ENCODE assay signal across 30 mouse cellular contexts in the genomic region with DNA sequence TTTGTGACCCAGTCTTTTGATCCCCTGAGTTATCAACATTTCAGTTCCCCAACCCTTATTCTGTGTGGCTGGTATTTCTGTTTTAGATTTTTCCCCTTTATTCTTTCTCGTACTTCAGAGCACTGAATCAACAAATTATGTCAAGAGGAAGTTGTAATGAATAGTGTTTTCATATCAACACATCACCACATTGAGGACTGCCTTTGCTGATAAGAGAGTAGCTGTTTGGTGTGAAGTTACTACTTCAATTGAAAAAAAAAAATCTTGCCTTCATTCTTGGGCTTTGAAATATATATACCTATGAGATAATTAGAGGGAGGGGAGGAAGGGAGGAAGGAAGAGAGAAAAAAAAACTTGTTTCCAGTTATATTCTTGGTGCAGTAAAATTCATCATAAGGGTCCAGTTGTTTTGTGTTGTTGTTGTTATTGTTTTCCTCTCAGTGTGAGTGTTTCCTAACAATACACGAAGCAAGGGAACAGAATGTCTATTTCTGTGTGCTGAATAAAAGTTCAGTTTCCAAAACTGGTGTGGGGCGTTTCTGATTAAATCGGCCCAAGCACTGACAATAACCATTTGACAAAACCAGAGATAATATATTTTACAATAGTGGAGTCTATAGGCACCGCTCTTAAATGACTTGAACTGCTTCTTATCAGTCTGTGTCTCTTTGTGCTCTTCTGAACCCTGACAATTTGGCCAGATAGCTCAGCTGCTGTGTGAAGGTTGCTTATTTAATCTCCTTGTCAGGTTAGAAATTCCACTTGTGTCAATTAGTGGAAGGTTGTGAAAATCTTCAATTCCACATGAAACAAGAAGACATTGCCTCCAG. TPM values are rescaled to one million over a fixed set of nuclear protein-coding genes. Genes with fewer than 3 reads are reported as not detected.
DNase-seq lines count a peak whose midpoint lies in the region; ATAC-seq and TF ChIP-seq lines count a peak whose summit lies in the region.
"Had no signal": no experiment of that assay in that cellular context is flagged by ENCODE, and none has a peak within 500 bp of the region (broad histone marks: within the 10 kb centered on the region; RNA-seq: fewer than 3 reads in every experiment).

No protein-coding gene starts in this region.

- no peak for TF ChIP-seq RAD21 in MEL (IDR thresholded peaks at IDR 0.05; ENCODE audit: low read depth, low read length)

- H3K4me1 ChIP-seq in heart, embryonic 11.5 days (ENCODE audit: control insufficient read depth, insufficient read depth, low read length), result peaks cover 5% of the 10 kb centered on the region; the same call in 1 of the 2 replicates
- H3K4me1 ChIP-seq in MEL (ENCODE audit: control insufficient read depth in 1 of 2, insufficient read depth in 2 of 2, low read length in 2 of 2), result peaks cover 20 to 23% of the 10 kb centered on the region in 2 experiments
- peaks cover 44% of the 10 kb centered on the region for H3K4me1 ChIP-seq in liver, embryonic 12.5 days
- H3K4me1 ChIP-seq: embryonic facial prominence, embryonic 12.5 days; heart, embryonic 15.5 days; limb, embryonic 10.5 days; midbrain, embryonic 15.5 days; neural tube, embryonic 15.5 days; stomach, embryonic 15.5 days had no signal

- H3K9ac ChIP-seq in heart, embryonic 11.5 days (ENCODE audit: low read depth, low read length), result no peak overlapping the region
- H3K9ac ChIP-seq in MEL (ENCODE audit: control insufficient read depth, low read depth, low read length, poor library complexity, severe bottlenecking), result peak overlapping the region; percentile 54
- peak overlapping the region; percentile 68 for H3K9ac ChIP-seq in liver, embryonic 12.5 days
- H3K9ac ChIP-seq: embryonic facial prominence, embryonic 12.5 days; forebrain, postnatal 0 days; heart, embryonic 15.5 days; midbrain, embryonic 15.5 days; neural tube, embryonic 15.5 days; stomach, embryonic 15.5 days had no signal

- no peak for ATAC-seq in heart, embryonic 11.5 days (replicated peaks; ENCODE audit: insufficient number of reproducible peaks, low FRiP score, low TSS enrichment)
- ATAC-seq in liver, embryonic 12.5 days, result no peak
- ATAC-seq in megakaryocyte-erythroid progenitor cell, adult 5-6 weeks (replicated peaks; ENCODE audit: low FRiP score, low TSS enrichment, poor library complexity, severe bottlenecking), result peak; percentile 64
- ATAC-seq: forebrain, postnatal 0 days; midbrain, embryonic 15.5 days; Patski had no signal

- no peak for DNase-seq in heart, postnatal 36 days
- DNase-seq in MEL (ENCODE audit: low read depth, low spot score), result peak; percentile 87
- DNase-seq in adrenal gland, adult 18-20 months (ENCODE audit: low spot score in 2 of 2), result no peak
- no peak for DNase-seq in spleen, adult 18-20 months
- DNase-seq: adrenal gland, postnatal 25 days; cerebellum, adult 2 months; forebrain, postnatal 0 days; gastrocnemius, postnatal 36 days; kidney, adult 2 months; kidney, postnatal 10 days; lung, adult 18-20 months; lung, postnatal 14 days; right cerebral cortex, postnatal 14 days; thymus, adult 2 months had no signal

- no peaks in the 10 kb centered on the region for H3K9me3 ChIP-seq in heart, embryonic 11.5 days (replicated peaks; ENCODE audit: control insufficient read depth, low read length)
- no peaks in the 10 kb centered on the region for H3K9me3 ChIP-seq in MEL (replicated peaks; ENCODE audit: insufficient read depth, low read length)
- no peaks in the 10 kb centered on the region for H3K9me3 ChIP-seq in liver, embryonic 12.5 days (replicated peaks)
- H3K9me3 ChIP-seq: embryonic facial prominence, embryonic 12.5 days; heart, embryonic 15.5 days; limb, embryonic 10.5 days; megakaryocyte, embryonic 14.5 days; midbrain, embryonic 15.5 days; neural tube, embryonic 15.5 days; stomach, embryonic 15.5 days had no signal

- H3K4me2 ChIP-seq in heart, embryonic 11.5 days, result no peak overlapping the region; the same call in 1 of the 2 replicates
- peak overlapping the region; percentile 65 for H3K4me2 ChIP-seq in liver, embryonic 12.5 days
- H3K4me2 ChIP-seq: embryonic facial prominence, embryonic 12.5 days; heart, embryonic 15.5 days; midbrain, embryonic 15.5 days; neural tube, embryonic 15.5 days; stomach, embryonic 15.5 days had no signal

- no peaks in the 10 kb centered on the region for H3K27me3 ChIP-seq in heart, embryonic 11.5 days (ENCODE audit: control insufficient read depth, insufficient read depth, low read length)
- H3K27me3 ChIP-seq in MEL (ENCODE audit: control insufficient read depth in 1 of 2, insufficient read depth in 2 of 2, low read length in 2 of 2), result no peaks in the 10 kb centered on the region
- H3K27me3 ChIP-seq in liver, embryonic 12.5 days (replicated peaks), result no peaks in the 10 kb centered on the region
- H3K27me3 ChIP-seq: embryonic facial prominence, embryonic 12.5 days; heart, embryonic 15.5 days; megakaryocyte, embryonic 14.5 days; midbrain, embryonic 15.5 days; neural tube, embryonic 15.5 days; Patski; stomach, embryonic 15.5 days had no signal

- H3K27ac ChIP-seq in heart, embryonic 11.5 days (ENCODE audit: low read depth, low read length), result 0 out of 2 replicates have a peak overlapping the region, but pooled peaks have one; percentile 46
- peak overlapping the region; percentile 98 for H3K27ac ChIP-seq in MEL (ENCODE audit: control insufficient read depth, low read depth, low read length)
- peak overlapping the region; percentile 95 for H3K27ac ChIP-seq in liver, embryonic 12.5 days
- H3K27ac ChIP-seq: embryonic facial prominence, embryonic 12.5 days; heart, embryonic 15.5 days; limb, embryonic 10.5 days; midbrain, embryonic 15.5 days; neural tube, embryonic 15.5 days; stomach, embryonic 15.5 days had no signal

- intact Hi-C loops in heart, postnatal 36 days (cut with DNase I), result loop anchor here (5.0 kb wide), 1 partner anchor 1297 kb away; no protein-coding TSS in a partner anchor

- H3K4me3 ChIP-seq in heart, embryonic 11.5 days (ENCODE audit: low read depth, low read length), result no peak overlapping the region
- 0 out of 4 replicates have a peak overlapping the region, but pooled peaks of 1 of the 2 experiments have one; percentile 5 for H3K4me3 ChIP-seq in MEL (ENCODE audit: control insufficient read depth in 1 of 2, insufficient read depth in 1 of 2, low read depth in 2 of 2, low read length in 2 of 2)
- peak overlapping the region; percentile 30 for H3K4me3 ChIP-seq in liver, embryonic 12.5 days
- H3K4me3 ChIP-seq: embryonic facial prominence, embryonic 12.5 days; heart, embryonic 15.5 days; limb, embryonic 10.5 days; midbrain, embryonic 15.5 days; neural tube, embryonic 15.5 days; stomach, embryonic 15.5 days had no signal

- no peaks in the 10 kb centered on the region for H3K36me3 ChIP-seq in heart, embryonic 11.5 days (ENCODE audit: control insufficient read depth, insufficient read depth, low read length)
- H3K36me3 ChIP-seq in MEL (ENCODE audit: control insufficient read depth in 1 of 2, insufficient read depth in 2 of 2, low read length in 2 of 2), result peaks cover 0 to 29% of the 10 kb centered on the region in 2 experiments; a peak in 2 of 4 replicates
- H3K36me3 ChIP-seq in liver, embryonic 12.5 days, result no peaks in the 10 kb centered on the region
- H3K36me3 ChIP-seq: embryonic facial prominence, embryonic 12.5 days; heart, embryonic 15.5 days; limb, embryonic 10.5 days; midbrain, embryonic 15.5 days; neural tube, embryonic 15.5 days; stomach, embryonic 15.5 days had no signal

- H3K79me2 ChIP-seq in MEL (ENCODE audit: control insufficient read depth, insufficient read depth, low read length, poor library complexity), result no peaks in the 10 kb centered on the region

- TF ChIP-seq EP300 in MEL (IDR thresholded peaks at IDR 0.05; ENCODE audit: low read depth in 1 of 2, low read length in 2 of 2), result peak; percentile 84 to 88

- TF ChIP-seq CTCF in MEL (IDR thresholded peaks at IDR 0.05 in 2 of 3, conservative IDR thresholded peaks at IDR 0.05 in 1 of 3; ENCODE audit: control insufficient read depth in 1 of 3, insufficient read depth in 1 of 3, low read depth in 2 of 3, low read length in 3 of 3, poor library complexity in 1 of 3, severe bottlenecking in 1 of 3), result no peak

- no peak; a peak in 1 of 4 replicates for TF ChIP-seq POLR2A in MEL (IDR thresholded peaks at IDR 0.05; ENCODE audit: control insufficient read depth in 1 of 2, insufficient read depth in 1 of 2, low read depth in 1 of 2, low read length in 2 of 2, poor library complexity in 1 of 2)

- 17% methylated on average over 5 of the region's 5 CpGs for WGBS in heart, embryonic 11.5 days (ENCODE audit: insufficient replicate concordance)
- 6% methylated on average over 5 of the region's 5 CpGs for WGBS in liver, embryonic 12.5 days (ENCODE audit: insufficient replicate concordance)

RNA-seq across cellular contexts. Expression of a gene that starts 4.6 kb away (rescaled TPM):
- 2,483 and 3,067 TPM in 2 replicates for polyA plus RNA-seq in heart, embryonic 11.5 days (2014; fragmentation: Nextera tagmentation; extraction: Ambion mirVana)
- total RNA-seq in heart, postnatal 36 days (2021), result 1,000 to 10,000 TPM; 1,102 to 1,464 TPM
- total RNA-seq in MEL (2012; rRNA removed), result 120 and 191 TPM in 2 replicates
- 100 to 1,000 TPM in 1 of 2 experiments, not detected in 1; 118 TPM for polyA plus RNA-seq in MEL (2012; ENCODE audit: insufficient read depth in 1 of 2, insufficient read length in 2 of 2, low read depth in 1 of 2, low replicate concordance in 2 of 2, missing spikeins in 1 of 2)
- 37,996 and 38,837 TPM in 2 replicates for polyA plus RNA-seq in liver, embryonic 12.5 days (2016; fragmentation: Nextera tagmentation; extraction: Ambion mirVana)
- 118 and 169 TPM in 2 replicates for total RNA-seq in megakaryocyte-erythroid progenitor cell, adult 5-6 weeks (2014; fragmentation: Nextera tagmentation)
- total RNA-seq in megakaryocyte-erythroid progenitor cell, adult 5-6 weeks (2017), result 10.7 and 57.4 TPM in 2 replicates
- 100 to 1,000 TPM; 185 to 588 TPM for total RNA-seq in adrenal gland, adult 18-20 months (2021)
- polyA plus RNA-seq: C2C12, Patski had no signal

RNA-seq across cellular contexts. Expression of a gene that starts 17.6 kb away (rescaled TPM):
- polyA plus RNA-seq in heart, embryonic 11.5 days (2014; fragmentation: Nextera tagmentation; extraction: Ambion mirVana), result 0.08 TPM in 1 of 2 replicates, not detected in the other
- not detected for total RNA-seq in heart, postnatal 36 days (2021)
- not detected in 2 replicates for total RNA-seq in MEL (2012; rRNA removed)
- polyA plus RNA-seq in MEL (2012; ENCODE audit: insufficient read depth in 1 of 2, insufficient read length in 2 of 2, low read depth in 1 of 2, low replicate concordance in 2 of 2, missing spikeins in 1 of 2), result not detected
- not detected in 2 replicates for polyA plus RNA-seq in liver, embryonic 12.5 days (2016; fragmentation: Nextera tagmentation; extraction: Ambion mirVana)
- not detected in 2 replicates for total RNA-seq in megakaryocyte-erythroid progenitor cell, adult 5-6 weeks (2014; fragmentation: Nextera tagmentation)
- total RNA-seq in megakaryocyte-erythroid progenitor cell, adult 5-6 weeks (2017), result not detected in 2 replicates
- not detected for total RNA-seq in adrenal gland, adult 18-20 months (2021)
- total RNA-seq: adrenal gland, postnatal 25 days; forebrain, postnatal 0 days; gastrocnemius, postnatal 36 days; layer of hippocampus, adult 8-10 months had no signal
- polyA plus RNA-seq: C2C12; cerebellum, adult 2 months; embryonic facial prominence, embryonic 12.5 days; forebrain, postnatal 0 days; heart, embryonic 15.5 days; hindbrain, embryonic 11.5 days; kidney, adult 2 months; limb, embryonic 10.5 days; midbrain, embryonic 15.5 days; neural tube, embryonic 15.5 days; Patski; spleen, adult 2 months; stomach, embryonic 15.5 days; thymus, adult 2 months; urinary bladder, adult 2 months had no signal

RNA-seq across cellular contexts. Expression of a gene that starts 18.7 kb away (rescaled TPM):
- 849 and 1,123 TPM in 2 replicates for polyA plus RNA-seq in heart, embryonic 11.5 days (2014; fragmentation: Nextera tagmentation; extraction: Ambion mirVana)
- total RNA-seq in heart, postnatal 36 days (2021), result over 10,000 TPM in 1 of 2 experiments, 1,000 to 10,000 TPM in 1; 9,168 to 11,645 TPM
- total RNA-seq in MEL (2012; rRNA removed), result 79.0 and 138 TPM in 2 replicates
- 100 to 1,000 TPM in 1 of 2 experiments, not detected in 1; 208 TPM for polyA plus RNA-seq in MEL (2012; ENCODE audit: insufficient read depth in 1 of 2, insufficient read length in 2 of 2, low read depth in 1 of 2, low replicate concordance in 2 of 2, missing spikeins in 1 of 2)
- polyA plus RNA-seq in liver, embryonic 12.5 days (2016; fragmentation: Nextera tagmentation; extraction: Ambion mirVana), result 70,723 and 73,152 TPM in 2 replicates
- total RNA-seq in megakaryocyte-erythroid progenitor cell, adult 5-6 weeks (2014; fragmentation: Nextera tagmentation), result 149 and 199 TPM in 2 replicates
- total RNA-seq in megakaryocyte-erythroid progenitor cell, adult 5-6 weeks (2017), result 20.1 and 148 TPM in 2 replicates
- total RNA-seq in adrenal gland, adult 18-20 months (2021), result 1,000 to 10,000 TPM; 1,754 to 4,577 TPM
- polyA plus RNA-seq: C2C12, Patski had no signal

RNA-seq across cellular contexts. Expression of a gene that starts 29.7 kb away (rescaled TPM):
- not detected in 2 replicates for polyA plus RNA-seq in heart, embryonic 11.5 days (2014; fragmentation: Nextera tagmentation; extraction: Ambion mirVana)
- not detected for total RNA-seq in heart, postnatal 36 days (2021)
- not detected in 2 replicates for total RNA-seq in MEL (2012; rRNA removed)
- not detected for polyA plus RNA-seq in MEL (2012; ENCODE audit: insufficient read depth in 1 of 2, insufficient read length in 2 of 2, low read depth in 1 of 2, low replicate concordance in 2 of 2, missing spikeins in 1 of 2)
- not detected in 2 replicates for polyA plus RNA-seq in liver, embryonic 12.5 days (2016; fragmentation: Nextera tagmentation; extraction: Ambion mirVana)
- total RNA-seq in megakaryocyte-erythroid progenitor cell, adult 5-6 weeks (2014; fragmentation: Nextera tagmentation), result not detected in 2 replicates
- not detected in 2 replicates for total RNA-seq in megakaryocyte-erythroid progenitor cell, adult 5-6 weeks (2017)
- not detected for total RNA-seq in adrenal gland, adult 18-20 months (2021)
- total RNA-seq: adrenal gland, postnatal 25 days; forebrain, postnatal 0 days; gastrocnemius, postnatal 36 days; layer of hippocampus, adult 8-10 months had no signal
- polyA plus RNA-seq: C2C12; cerebellum, adult 2 months; embryonic facial prominence, embryonic 12.5 days; forebrain, postnatal 0 days; heart, embryonic 15.5 days; hindbrain, embryonic 11.5 days; kidney, adult 2 months; limb, embryonic 10.5 days; midbrain, embryonic 15.5 days; neural tube, embryonic 15.5 days; Patski; spleen, adult 2 months; stomach, embryonic 15.5 days; thymus, adult 2 months; urinary bladder, adult 2 months had no signal

RNA-seq across cellular contexts. Expression of a gene that starts 31.1 kb away (rescaled TPM):
- 0.31 TPM in 1 of 2 replicates, not detected in the other for polyA plus RNA-seq in heart, embryonic 11.5 days (2014; fragmentation: Nextera tagmentation; extraction: Ambion mirVana)
- not detected for total RNA-seq in heart, postnatal 36 days (2021)
- total RNA-seq in MEL (2012; rRNA removed), result not detected in 2 replicates
- not detected for polyA plus RNA-seq in MEL (2012; ENCODE audit: insufficient read depth in 1 of 2, insufficient read length in 2 of 2, low read depth in 1 of 2, low replicate concordance in 2 of 2, missing spikeins in 1 of 2)
- polyA plus RNA-seq in liver, embryonic 12.5 days (2016; fragmentation: Nextera tagmentation; extraction: Ambion mirVana), result 0.72 and 1.2 TPM in 2 replicates
- total RNA-seq in megakaryocyte-erythroid progenitor cell, adult 5-6 weeks (2014; fragmentation: Nextera tagmentation), result not detected in 2 replicates
- not detected in 2 replicates for total RNA-seq in megakaryocyte-erythroid progenitor cell, adult 5-6 weeks (2017)
- total RNA-seq in adrenal gland, adult 18-20 months (2021), result not detected
- total RNA-seq: adrenal gland, postnatal 25 days; forebrain, postnatal 0 days; gastrocnemius, postnatal 36 days; layer of hippocampus, adult 8-10 months had no signal
- polyA plus RNA-seq: C2C12; cerebellum, adult 2 months; forebrain, postnatal 0 days; heart, embryonic 15.5 days; hindbrain, embryonic 11.5 days; kidney, adult 2 months; limb, embryonic 10.5 days; midbrain, embryonic 15.5 days; neural tube, embryonic 15.5 days; Patski; spleen, adult 2 months; stomach, embryonic 15.5 days; thymus, adult 2 months; urinary bladder, adult 2 months had no signal

Comparison
In these comparisons a context has a peak if more than half of its experiments do, and no peak if none do; other contexts are left out.
1. H3K27ac ChIP-seq: peak in every context shown above with its lines; median percentile 98 in MEL; 95 in liver, embryonic 12.5 days; 46 in heart, embryonic 11.5 days.
2. RNA of a gene that starts 18.7 kb away (total RNA-seq): 9,168 to 11,645 TPM in heart, postnatal 36 days and 1,754 to 4,577 TPM in adrenal gland, adult 18-20 months; 20.1 to 199 TPM in megakaryocyte-erythroid progenitor cell, adult 5-6 weeks and 79.0 to 138 TPM in MEL; every median in the first group is over 4 times any median in the second.